ENCODE assay signal across 13 mouse cellular contexts in the genomic region with DNA sequence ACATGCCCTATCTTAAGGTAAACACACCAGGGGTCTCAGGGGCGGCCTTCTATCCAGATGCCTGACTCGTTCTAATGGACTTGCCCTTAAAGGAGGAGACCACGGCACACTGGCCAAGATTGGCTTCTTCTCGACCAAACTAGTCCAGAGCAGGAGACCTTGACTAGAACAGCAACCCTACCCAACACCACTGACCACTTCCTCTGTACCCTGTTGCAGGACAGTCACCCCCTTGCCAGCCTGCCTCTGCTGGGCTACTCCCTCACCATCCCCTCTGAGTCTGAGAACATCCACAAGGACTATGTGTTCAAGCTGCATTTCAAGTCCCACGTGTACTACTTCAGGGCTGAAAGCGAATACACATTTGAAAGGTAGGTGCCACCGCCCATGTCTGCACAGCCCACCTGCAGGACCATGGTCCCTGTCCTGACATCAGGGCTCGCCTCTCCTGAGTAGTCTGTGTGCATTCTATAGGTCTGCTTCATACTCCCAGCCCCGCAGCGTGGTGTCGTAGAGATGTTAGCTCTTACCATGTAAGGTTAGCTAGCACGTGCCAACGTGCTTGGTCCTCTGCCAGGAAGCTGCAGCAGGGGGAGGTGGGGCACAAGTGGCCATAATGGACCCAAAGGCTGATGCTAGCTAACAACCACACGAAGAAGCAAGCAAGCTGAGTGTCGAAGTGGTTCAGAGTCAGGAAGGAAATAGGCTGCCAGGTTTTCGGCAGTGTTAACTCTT.
DNase-seq lines count a peak whose midpoint lies in the region; ATAC-seq lines count a peak whose summit lies in the region.
"Had no signal": no experiment of that assay in that cellular context is flagged by ENCODE, and none has a peak within 500 bp of the region (broad histone marks: within the 10 kb centered on the region; RNA-seq: fewer than 3 reads in every experiment).

No protein-coding gene starts in this region.

- DNase-seq in kidney, adult 18-20 months: peak; percentile 40
- DNase-seq in 416B (ENCODE audit: low read depth): peak; percentile 76
- DNase-seq in adrenal gland, postnatal 10 days: peak; percentile 69
- DNase-seq in kidney, postnatal 25 days: peak; percentile 52 to 64
- no peak for DNase-seq in liver, embryonic 11.5 days (ENCODE audit: low spot score)
- DNase-seq in c-Kit-positive CD71-positive TER-119-positive erythroid progenitor cells, embryonic 14.5 days (ENCODE audit: low spot score): no peak
- DNase-seq: cerebellum, adult 8-10 months; liver; thymus, postnatal 25 days had no signal

- ATAC-seq in kidney, embryonic 14.5 days (ENCODE audit: low FRiP score, low TSS enrichment): no peak
- ATAC-seq in liver, embryonic 11.5 days (replicated peaks; ENCODE audit: low FRiP score): no peak

- no peak overlapping the region for H3K4me2 ChIP-seq in kidney, embryonic 14.5 days (replicated peaks; ENCODE audit: low read depth, low read length)
- no peak overlapping the region for H3K4me2 ChIP-seq in liver, embryonic 11.5 days
- H3K4me2 ChIP-seq: embryonic facial prominence, embryonic 13.5 days; hindbrain, embryonic 13.5 days had no signal

- no peaks in the 10 kb centered on the region for H3K4me1 ChIP-seq in kidney, embryonic 14.5 days (ENCODE audit: control insufficient read depth, insufficient read depth, low read length)
- H3K4me1 ChIP-seq in liver, embryonic 11.5 days (replicated peaks; ENCODE audit: control insufficient read depth, insufficient read depth, low read length): no peaks in the 10 kb centered on the region; the same call in 1 of the 2 replicates
- H3K4me1 ChIP-seq: embryonic facial prominence, embryonic 13.5 days; hindbrain, embryonic 13.5 days had no signal

- peaks cover 89% of the 10 kb centered on the region for H3K36me3 ChIP-seq in kidney, embryonic 14.5 days (ENCODE audit: control insufficient read depth, insufficient read depth, low read length)
- peaks cover 20% of the 10 kb centered on the region for H3K36me3 ChIP-seq in liver, embryonic 11.5 days (ENCODE audit: control insufficient read depth, insufficient read depth, low read length)

- H3K9ac ChIP-seq in kidney, embryonic 14.5 days (ENCODE audit: low read depth, low read length): no peak overlapping the region
- no peak overlapping the region for H3K9ac ChIP-seq in liver, embryonic 11.5 days (ENCODE audit: low read depth, low read length)
- H3K9ac ChIP-seq: embryonic facial prominence, embryonic 13.5 days; hindbrain, embryonic 13.5 days had no signal

- WGBS in kidney, embryonic 14.5 days: 83% methylated on average over 16 of the region's 16 CpGs
- WGBS in liver, embryonic 11.5 days: 84% methylated on average over 16 of the region's 16 CpGs

- no peaks in the 10 kb centered on the region for H3K9me3 ChIP-seq in kidney, embryonic 14.5 days (ENCODE audit: control insufficient read depth, low read length)
- H3K9me3 ChIP-seq in liver, embryonic 11.5 days (ENCODE audit: control insufficient read depth, low read length): no peaks in the 10 kb centered on the region
- H3K9me3 ChIP-seq: embryonic facial prominence, embryonic 13.5 days; G1E; hindbrain, embryonic 13.5 days had no signal

- H3K27me3 ChIP-seq in kidney, embryonic 14.5 days (ENCODE audit: control insufficient read depth, insufficient read depth, low read length): no peaks in the 10 kb centered on the region
- no peaks in the 10 kb centered on the region for H3K27me3 ChIP-seq in liver, embryonic 11.5 days (replicated peaks; ENCODE audit: control insufficient read depth, insufficient read depth, low read length)
- H3K27me3 ChIP-seq: embryonic facial prominence, embryonic 13.5 days; hindbrain, embryonic 13.5 days had no signal

- no peak overlapping the region for H3K27ac ChIP-seq in kidney, embryonic 14.5 days (ENCODE audit: low read depth, low read length)
- H3K27ac ChIP-seq in liver, embryonic 11.5 days (ENCODE audit: low read depth, low read length): no peak overlapping the region
- H3K27ac ChIP-seq: embryonic facial prominence, embryonic 13.5 days; hindbrain, embryonic 13.5 days had no signal

- H3K4me3 ChIP-seq in kidney, embryonic 14.5 days (ENCODE audit: low read length): no peak overlapping the region
- no peak overlapping the region for H3K4me3 ChIP-seq in liver, embryonic 11.5 days (ENCODE audit: low read depth, low read length)
- H3K4me3 ChIP-seq: embryonic facial prominence, embryonic 13.5 days; hindbrain, embryonic 13.5 days had no signal

Comparison
In these comparisons a context has a peak if more than half of its experiments do, and no peak if none do; other contexts are left out.
1. DNase-seq: peak in kidney, adult 18-20 months (single experiment), 416B (single experiment), adrenal gland, postnatal 10 days (single experiment) and kidney, postnatal 25 days (2 of 2); none in liver, embryonic 11.5 days (single experiment) and c-Kit-positive CD71-positive TER-119-positive erythroid progenitor cells, embryonic 14.5 days (single experiment).